Mouse (Mus musculus) gastrocnemius, adult 18-20 months (tissue): ENCODE data around the gene Gm13698. TPM values are rescaled to one million over a fixed set of nuclear protein-coding genes. Genes with fewer than 3 reads are reported as not detected.
"Not testable (repeated sequence)": the region's sequence is repeated elsewhere in the genome, so short reads cannot be mapped to it uniquely, and the experiment has no call there.

ENCODE experiments used
- DNase-seq: peaks from one replicate; pipeline ENCODE4 v3.0.0; 2021; ENCODE audit warnings: low spot score
- long read RNA-seq, 2 experiments: library from polyadenylated mRNA; stranded (forward); transcript quantifications; one replicate each; pipeline ENCODE4 v2.0.0; 2021
- total RNA-seq, 2 experiments: library from RNA; stranded (reverse); gene quantifications; 2 replicates each; pipeline ENCODE4 v1.2.3; 2021

The Gm13698 gene
- total RNA-seq = under 1 TPM; 0.64 to 0.85 TPM
- long read RNA-seq, experiment 1 = 0 reads
- long read RNA-seq, experiment 2 = 0 reads

- not testable (repeated sequence) for DNase-seq
These were observed at the start of gene Gm13698 for GRCm38 (mm10) chr2:83955393-83955792. Gene Gm13698 (plus strand): TSS chr2:83955693.

GRCm38 (mm10) chr2:83929478-83930088, 25.9 kb upstream of the Gm13698 start:
- no peak for DNase-seq

DNA sequence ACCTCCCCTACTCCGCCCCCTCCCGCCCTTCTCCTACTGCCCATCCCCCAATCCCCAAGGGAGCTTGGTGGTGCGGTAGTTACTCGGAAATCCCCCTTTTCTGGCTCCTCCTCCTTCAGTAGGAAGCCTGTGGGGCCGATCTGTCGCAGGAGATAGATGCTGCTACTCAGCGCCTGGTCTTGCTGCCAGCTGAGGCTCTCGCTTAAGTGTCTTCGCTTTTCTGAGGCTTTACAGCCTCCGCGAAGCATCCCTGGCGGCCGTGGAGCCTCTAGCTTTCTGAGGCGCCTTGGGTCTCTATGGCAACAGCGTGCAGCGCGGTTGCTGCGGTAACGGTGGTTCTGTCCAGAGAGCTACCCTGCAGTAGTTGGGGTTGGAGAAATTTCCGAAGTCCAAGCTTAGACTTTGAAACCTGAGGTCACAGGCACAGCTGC, 14.5 kb upstream of the Gm13698 start, which contains the start of gene Zswim2:
Zswim2 (minus strand) TSS at position 298 of the 431 bp plus-strand sequence.
- DNase-seq = no peak

DNA sequence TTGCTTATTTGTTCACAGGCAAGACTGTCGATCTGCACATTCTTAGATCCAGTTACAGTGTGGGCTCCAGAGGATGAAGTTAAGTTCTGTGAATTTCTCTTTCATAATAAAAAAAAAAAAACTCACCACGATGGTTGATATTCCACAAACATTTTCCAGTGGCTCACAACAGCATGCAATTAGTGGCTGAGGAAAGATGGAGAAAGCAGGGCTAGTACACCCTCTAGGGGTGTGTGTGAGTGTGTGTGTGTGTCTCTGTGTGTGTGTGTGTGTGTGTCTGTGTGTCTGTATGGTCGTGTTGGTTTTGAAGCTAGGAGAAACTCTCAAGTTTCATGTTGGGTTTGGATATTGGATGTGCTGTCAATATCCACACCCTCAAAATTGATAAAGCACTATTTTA, 14.1 kb upstream of the Gm13698 start:
- no peak for DNase-seq

DNA sequence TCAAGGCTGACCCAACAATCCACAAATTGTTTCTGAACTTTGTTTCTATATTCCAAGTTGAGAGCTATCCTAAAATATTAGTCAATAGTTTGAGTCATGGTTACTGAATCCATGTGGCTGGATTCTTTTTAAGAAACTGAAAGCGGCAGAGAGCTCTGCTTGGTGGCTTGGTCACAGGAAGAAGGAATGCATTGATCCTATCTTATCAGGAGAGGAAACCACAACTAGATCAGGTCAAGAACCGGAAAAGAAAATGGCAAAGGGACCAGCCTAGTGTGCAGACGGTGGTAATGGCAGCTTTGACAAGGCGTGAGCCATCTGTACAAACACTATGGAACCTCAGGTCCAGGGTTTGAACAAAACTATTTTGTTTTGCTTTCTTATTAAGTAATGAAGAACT, 13.7 kb upstream of the Gm13698 start:
- no peak for DNase-seq

- DNase-seq = not testable (repeated sequence)
These were observed 5.7 kb downstream of the Gm13698 start, which contains the start of gene Gm13693 for GRCm38 (mm10) chr2:83961203-83961602. Gene Gm13693 (plus strand): TSS chr2:83961503.

- not testable (repeated sequence) for DNase-seq
These were observed 11.5 kb downstream of the Gm13698 start, which contains the start of gene Gm13695 for GRCm38 (mm10) chr2:83967013-83967412. Gene Gm13695 (plus strand): TSS chr2:83967313.

DNA sequence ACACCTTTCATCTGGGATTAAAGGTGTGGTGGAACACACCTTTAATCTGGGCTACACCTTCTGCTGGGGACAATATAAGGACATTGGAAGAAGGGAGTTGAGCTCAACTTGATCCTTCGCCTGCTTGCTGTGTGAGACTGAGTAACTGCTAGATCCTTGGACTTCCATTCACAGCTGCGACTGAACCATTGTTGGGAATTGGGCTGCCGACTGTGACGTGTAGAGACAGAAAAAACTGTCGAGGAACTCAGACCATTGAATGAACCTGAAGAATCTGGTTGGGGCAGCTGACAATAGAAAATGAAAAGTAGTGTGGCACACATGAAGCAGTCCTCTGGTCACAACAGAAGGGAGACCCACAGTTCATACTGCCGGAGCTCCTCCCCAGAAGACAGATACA, 17.3 kb downstream of the Gm13698 start, which contains the start of gene Gm13696:
Gm13696 (plus strand) TSS at position 301 of the 400 bp plus-strand sequence.
- not testable (repeated sequence) for DNase-seq

GRCm38 (mm10) chr2:83978633-83979032, 23.1 kb downstream of the Gm13698 start, which contains the start of gene Gm13694:
Gene Gm13694 (plus strand): TSS chr2:83978933.
- not testable (repeated sequence) for DNase-seq

- not testable (repeated sequence) for DNase-seq
These were observed 28.9 kb downstream of the Gm13698 start, which contains the start of gene Gm13697 for GRCm38 (mm10) chr2:83984443-83984842. Gene Gm13697 (plus strand): TSS chr2:83984743.

DNA sequence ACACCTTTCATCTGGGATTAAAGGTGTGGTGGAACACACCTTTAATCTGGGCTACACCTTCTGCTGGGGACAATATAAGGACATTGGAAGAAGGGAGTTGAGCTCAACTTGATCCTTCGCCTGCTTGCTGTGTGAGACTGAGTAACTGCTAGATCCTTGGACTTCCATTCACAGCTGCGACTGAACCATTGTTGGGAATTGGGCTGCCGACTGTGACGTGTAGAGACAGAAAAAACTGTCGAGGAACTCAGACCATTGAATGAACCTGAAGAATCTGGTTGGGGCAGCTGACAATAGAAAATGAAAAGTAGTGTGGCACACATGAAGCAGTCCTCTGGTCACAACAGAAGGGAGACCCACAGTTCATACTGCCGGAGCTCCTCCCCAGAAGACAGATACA, 34.8 kb downstream of the Gm13698 start, which contains the start of gene Gm13691:
Gm13691 (plus strand) TSS at position 301 of the 400 bp plus-strand sequence.
- DNase-seq = not testable (repeated sequence)

DNA sequence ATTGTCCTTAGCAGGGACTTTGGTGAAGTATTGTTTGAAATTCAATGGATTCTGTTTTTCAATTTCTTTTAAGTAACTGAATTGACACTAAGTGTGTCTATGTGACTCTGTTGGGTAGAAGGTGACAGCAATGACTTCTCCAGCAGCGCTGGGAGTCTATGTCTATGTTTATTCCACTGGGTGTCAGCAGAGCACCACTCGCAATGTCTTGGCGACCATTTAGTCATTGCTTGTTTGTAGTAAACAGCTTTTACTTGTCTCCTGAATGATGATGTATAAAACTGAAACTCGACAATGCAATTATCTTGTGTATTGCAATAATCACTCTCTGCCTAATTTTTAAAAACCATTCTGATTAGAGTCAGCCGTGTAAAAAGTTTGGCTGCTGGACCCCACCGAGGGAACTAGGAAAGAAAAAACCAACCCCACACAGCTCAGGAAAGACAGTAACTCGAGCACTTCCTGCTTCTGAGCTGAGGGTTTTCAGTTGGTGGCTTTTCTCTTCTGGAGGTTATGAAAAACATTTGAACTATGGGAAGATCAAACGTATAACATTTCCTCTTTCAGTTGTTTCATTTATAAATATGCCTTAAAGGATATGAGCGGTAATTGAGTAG, 38.3 kb downstream of the Gm13698 start:
- DNase-seq = not testable (repeated sequence)

- not testable (repeated sequence) for DNase-seq
These were observed 39.0 kb downstream of the Gm13698 start for GRCm38 (mm10) chr2:83994526-83994925.

Other genes starting within 250 kb of the Gm13698 start
- gene Itgav, start 231.3 kb upstream of the Gm13698 start, total RNA-seq = 10 to 100 TPM; 36.8 to 50.6 TPM
- gene Fam171b, start 143.1 kb upstream of the Gm13698 start, total RNA-seq = 1 to 10 TPM in 1 of 2 experiments, under 1 TPM in 1; 1.00 to 1.6 TPM
- not detected for gene Zswim2, start 14.5 kb upstream of the Gm13698 start, total RNA-seq
- gene Gm13693, start 5.8 kb downstream of the Gm13698 start, total RNA-seq = under 1 TPM; 0.64 to 0.85 TPM
- under 1 TPM in 1 of 2 experiments, not detected in 1; 0.64 TPM for gene Gm13695, start 11.6 kb downstream of the Gm13698 start, total RNA-seq
- gene Gm13696, start 17.4 kb downstream of the Gm13698 start, total RNA-seq = under 1 TPM; 0.64 to 0.85 TPM
- under 1 TPM; 0.64 to 0.85 TPM for gene Gm13694, start 23.2 kb downstream of the Gm13698 start, total RNA-seq
- under 1 TPM; 0.64 to 0.85 TPM for gene Gm13697, start 29.1 kb downstream of the Gm13698 start, total RNA-seq
- under 1 TPM; 0.64 to 0.85 TPM for gene Gm13691, start 34.9 kb downstream of the Gm13698 start, total RNA-seq